Comparison of ENCODE assay signal across 9 mouse cellular contexts in the genomic region with DNA sequence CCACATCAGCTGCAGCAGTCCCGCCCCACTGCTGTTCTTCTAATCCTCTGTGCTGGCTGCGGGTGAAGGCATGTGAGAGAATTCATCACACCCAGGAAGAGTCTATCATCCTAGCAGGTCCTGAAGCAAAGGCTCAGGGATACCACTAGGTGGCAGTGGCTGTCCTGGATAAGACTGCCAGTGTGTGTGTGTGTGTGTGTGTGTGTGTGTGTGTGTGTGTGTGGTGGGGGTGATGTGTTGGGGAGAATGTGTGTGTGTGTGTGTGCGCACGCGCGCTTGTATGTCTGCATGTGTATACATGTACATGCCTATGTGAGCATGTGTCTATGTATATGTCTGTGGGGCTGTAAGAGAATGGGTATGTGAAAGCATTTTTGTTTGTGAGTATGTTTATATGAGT. TPM values are rescaled to one million over a fixed set of nuclear protein-coding genes. Genes with fewer than 3 reads are reported as not detected.
DNase-seq lines count a peak whose midpoint lies in the region; ATAC-seq and TF ChIP-seq lines count a peak whose summit lies in the region.
"Had no signal": no experiment of that assay in that cellular context is flagged by ENCODE, and none has a peak within 500 bp of the region (broad histone marks: within the 10 kb centered on the region; RNA-seq: fewer than 3 reads in every experiment).

No protein-coding gene starts in this region.

- DNase-seq in 3T3-L1 (ENCODE audit: low read depth, low spot score), result peak; percentile 65
- peak; percentile 63 for DNase-seq in forebrain, embryonic 14.5 days (ENCODE audit: low spot score)
- DNase-seq in midbrain, embryonic 10.5 days (ENCODE audit: low spot score), result peak; percentile 37
- DNase-seq in spleen, postnatal 36 days (ENCODE audit: low spot score in 2 of 2), result no peak
- DNase-seq in spleen, adult 12 weeks (ENCODE audit: low spot score), result no peak

- peak; percentile 24; the same call in 1 of the 2 replicates for ATAC-seq in intestine, embryonic 16.5 days
- no peak; the same call in 1 of the 2 replicates for ATAC-seq in intestine, embryonic 15.5 days
- ATAC-seq in forebrain, embryonic 14.5 days, result 0 out of 2 replicates have a peak, but pooled peaks have one; percentile 26

- peaks cover 18% of the 10 kb centered on the region for H3K4me1 ChIP-seq in intestine, embryonic 16.5 days (ENCODE audit: control insufficient read depth, insufficient read depth, low read length)
- peaks cover 15% of the 10 kb centered on the region for H3K4me1 ChIP-seq in intestine, embryonic 15.5 days (replicated peaks)
- no peaks in the 10 kb centered on the region for H3K4me1 ChIP-seq in ES-Bruce4 (ENCODE audit: control insufficient read depth, insufficient read depth, low read length)
- 0 out of 2 replicates have a peak, but pooled peaks cover 3% of the 10 kb centered on the region for H3K4me1 ChIP-seq in forebrain, embryonic 14.5 days (ENCODE audit: control insufficient read depth, insufficient read depth, low read length)
- peaks cover 9% of the 10 kb centered on the region; the same call in 1 of the 2 replicates for H3K4me1 ChIP-seq in midbrain, embryonic 10.5 days

- no peak overlapping the region for H3K4me2 ChIP-seq in intestine, embryonic 16.5 days (ENCODE audit: low read depth, low read length)
- H3K4me2 ChIP-seq in intestine, embryonic 15.5 days (replicated peaks), result no peak overlapping the region
- no peak overlapping the region for H3K4me2 ChIP-seq in forebrain, embryonic 14.5 days (ENCODE audit: low read length)
- H3K4me2 ChIP-seq: embryonic facial prominence, embryonic 13.5 days had no signal

- TF ChIP-seq CTCF in ES-Bruce4 (IDR thresholded peaks at IDR 0.05; ENCODE audit: low read depth, low read length), result peak; percentile 72

- TF ChIP-seq POLR2A in ES-Bruce4 (IDR thresholded peaks at IDR 0.05; ENCODE audit: insufficient read depth, low read length), result no peak

- no peak overlapping the region for H3K9ac ChIP-seq in intestine, embryonic 16.5 days (ENCODE audit: low read depth, low read length)
- no peak overlapping the region for H3K9ac ChIP-seq in intestine, embryonic 15.5 days
- no peak overlapping the region for H3K9ac ChIP-seq in ES-Bruce4 (ENCODE audit: low read depth, poor library complexity, severe bottlenecking)
- no peak overlapping the region for H3K9ac ChIP-seq in forebrain, embryonic 14.5 days (ENCODE audit: low read length)
- H3K9ac ChIP-seq: embryonic facial prominence, embryonic 13.5 days had no signal

- TF ChIP-seq EP300 in ES-Bruce4 (IDR thresholded peaks at IDR 0.05; ENCODE audit: insufficient read depth, low read depth, low read length), result no peak

- no peaks in the 10 kb centered on the region for H3K27me3 ChIP-seq in intestine, embryonic 16.5 days (replicated peaks; ENCODE audit: control insufficient read depth, insufficient read depth, low read length)
- H3K27me3 ChIP-seq in intestine, embryonic 15.5 days (replicated peaks), result no peaks in the 10 kb centered on the region; the same call in 1 of the 2 replicates
- H3K27me3 ChIP-seq in ES-Bruce4 (ENCODE audit: control insufficient read depth, insufficient read depth, low read length, poor library complexity, severe bottlenecking), result no peaks in the 10 kb centered on the region
- no peaks in the 10 kb centered on the region for H3K27me3 ChIP-seq in forebrain, embryonic 14.5 days (replicated peaks; ENCODE audit: control insufficient read depth, insufficient read depth, low read length)
- no peaks in the 10 kb centered on the region for H3K27me3 ChIP-seq in midbrain, embryonic 10.5 days (ENCODE audit: low read depth, poor library complexity, severe bottlenecking)

- no peak overlapping the region for H3K27ac ChIP-seq in intestine, embryonic 16.5 days (ENCODE audit: low read length)
- H3K27ac ChIP-seq in intestine, embryonic 15.5 days, result no peak overlapping the region
- H3K27ac ChIP-seq in ES-Bruce4 (ENCODE audit: insufficient read depth, low read length), result no peak overlapping the region
- no peak overlapping the region for H3K27ac ChIP-seq in forebrain, embryonic 14.5 days (ENCODE audit: low read depth, low read length)
- no peak overlapping the region for H3K27ac ChIP-seq in midbrain, embryonic 10.5 days (replicated peaks)
- H3K27ac ChIP-seq: embryonic facial prominence, embryonic 13.5 days had no signal

- WGBS in intestine, embryonic 16.5 days, result 65% methylated on average over 6 of the region's 6 CpGs
- 71% methylated on average over 6 of the region's 6 CpGs for WGBS in intestine, embryonic 15.5 days
- WGBS in forebrain, embryonic 14.5 days, result 65% methylated on average over 6 of the region's 6 CpGs
- WGBS in midbrain, embryonic 10.5 days, result 71% methylated on average over 6 of the region's 6 CpGs

- H3K4me3 ChIP-seq in intestine, embryonic 16.5 days (ENCODE audit: low read length), result no peak overlapping the region
- no peak overlapping the region for H3K4me3 ChIP-seq in intestine, embryonic 15.5 days (replicated peaks)
- no peak overlapping the region for H3K4me3 ChIP-seq in ES-Bruce4 (ENCODE audit: low read depth, low read length)
- H3K4me3 ChIP-seq in forebrain, embryonic 14.5 days (ENCODE audit: low read depth, low read length), result no peak overlapping the region
- no peak overlapping the region for H3K4me3 ChIP-seq in midbrain, embryonic 10.5 days
- H3K4me3 ChIP-seq: embryonic facial prominence, embryonic 13.5 days had no signal

- no peaks in the 10 kb centered on the region for H3K36me3 ChIP-seq in intestine, embryonic 16.5 days (ENCODE audit: control insufficient read depth, insufficient read depth, low read length)
- H3K36me3 ChIP-seq in intestine, embryonic 15.5 days, result no peaks in the 10 kb centered on the region
- H3K36me3 ChIP-seq in ES-Bruce4 (ENCODE audit: control insufficient read depth, insufficient read depth, low read length, poor library complexity, severe bottlenecking), result no peaks in the 10 kb centered on the region
- no peaks in the 10 kb centered on the region for H3K36me3 ChIP-seq in forebrain, embryonic 14.5 days (ENCODE audit: control insufficient read depth, insufficient read depth, low read length)
- no peaks in the 10 kb centered on the region for H3K36me3 ChIP-seq in midbrain, embryonic 10.5 days
- H3K36me3 ChIP-seq: embryonic facial prominence, embryonic 13.5 days had no signal

- no peaks in the 10 kb centered on the region for H3K9me3 ChIP-seq in intestine, embryonic 16.5 days (ENCODE audit: control insufficient read depth, low read length)
- H3K9me3 ChIP-seq in intestine, embryonic 15.5 days, result no peaks in the 10 kb centered on the region
- no peaks in the 10 kb centered on the region for H3K9me3 ChIP-seq in ES-Bruce4 (replicated peaks; ENCODE audit: control insufficient read depth, insufficient read depth, low read length, poor library complexity, severe bottlenecking)
- no peaks in the 10 kb centered on the region for H3K9me3 ChIP-seq in forebrain, embryonic 14.5 days (replicated peaks; ENCODE audit: control insufficient read depth, low read length)
- H3K9me3 ChIP-seq in midbrain, embryonic 10.5 days (replicated peaks), result no peaks in the 10 kb centered on the region
- H3K9me3 ChIP-seq: embryonic facial prominence, embryonic 13.5 days had no signal

RNA-seq across cellular contexts. Expression of a gene that starts 17.9 kb away (rescaled TPM):
- polyA plus RNA-seq in intestine, embryonic 16.5 days (2015; fragmentation: Nextera tagmentation; extraction: Ambion mirVana), result 27.0 and 27.4 TPM in 2 replicates
- 16.9 and 17.6 TPM in 2 replicates for polyA plus RNA-seq in intestine, embryonic 15.5 days (2015; fragmentation: Nextera tagmentation; extraction: Ambion mirVana)
- 1.6 and 2.0 TPM in 2 replicates for polyA plus RNA-seq in ES-Bruce4 (2011; ENCODE audit: insufficient read depth, insufficient read length, low read depth, missing spikeins)
- 5.4 and 6.0 TPM in 2 replicates for polyA plus RNA-seq in forebrain, embryonic 14.5 days (2014; fragmentation: Nextera tagmentation; extraction: Ambion mirVana)
- 0.94 and 9.2 TPM in 2 replicates for polyA plus RNA-seq in midbrain, embryonic 10.5 days (2016; fragmentation: Nextera tagmentation; extraction: Ambion mirVana)

RNA-seq across cellular contexts. Expression of a gene that starts 21.3 kb away (rescaled TPM):
- polyA plus RNA-seq in intestine, embryonic 16.5 days (2015; fragmentation: Nextera tagmentation; extraction: Ambion mirVana), result 15.4 and 16.6 TPM in 2 replicates
- polyA plus RNA-seq in intestine, embryonic 15.5 days (2015; fragmentation: Nextera tagmentation; extraction: Ambion mirVana), result 15.7 and 16.9 TPM in 2 replicates
- polyA plus RNA-seq in ES-Bruce4 (2011; ENCODE audit: insufficient read depth, insufficient read length, low read depth, missing spikeins), result 6.4 and 9.2 TPM in 2 replicates
- 1.7 and 1.9 TPM in 2 replicates for polyA plus RNA-seq in forebrain, embryonic 14.5 days (2014; fragmentation: Nextera tagmentation; extraction: Ambion mirVana)
- 4.6 and 6.0 TPM in 2 replicates for polyA plus RNA-seq in midbrain, embryonic 10.5 days (2016; fragmentation: Nextera tagmentation; extraction: Ambion mirVana)

RNA-seq across cellular contexts. Expression of a gene that starts 43.7 kb away (rescaled TPM):
- polyA plus RNA-seq in intestine, embryonic 16.5 days (2015; fragmentation: Nextera tagmentation; extraction: Ambion mirVana), result not detected in 2 replicates
- not detected in 2 replicates for polyA plus RNA-seq in intestine, embryonic 15.5 days (2015; fragmentation: Nextera tagmentation; extraction: Ambion mirVana)
- polyA plus RNA-seq in ES-Bruce4 (2011; ENCODE audit: insufficient read depth, insufficient read length, low read depth, missing spikeins), result not detected in 2 replicates
- not detected in 2 replicates for polyA plus RNA-seq in forebrain, embryonic 14.5 days (2014; fragmentation: Nextera tagmentation; extraction: Ambion mirVana)
- polyA plus RNA-seq in midbrain, embryonic 10.5 days (2016; fragmentation: Nextera tagmentation; extraction: Ambion mirVana), result not detected in 2 replicates
- polyA plus RNA-seq: embryonic facial prominence, embryonic 13.5 days had no signal

Comparison
In these comparisons a context has a peak if more than half of its experiments do, and no peak if none do; other contexts are left out.
1. DNase-seq: peak in 3T3-L1 (single experiment), forebrain, embryonic 14.5 days (single experiment) and midbrain, embryonic 10.5 days (single experiment); none in spleen, postnatal 36 days (0 of 2) and spleen, adult 12 weeks (single experiment).